Mouse (Mus musculus) ovary, postnatal 10 days (tissue): ENCODE measurements around the gene Kif26a.

ENCODE experiments used
- DNase-seq: peaks from one replicate; pipeline ENCODE4 v3.0.0; 2022; ENCODE audit warnings: low spot score

Kif26a gene

GRCm38 (mm10) chr12:112221290-112221689 lies 75.3 kb downstream of the Kif26a start:
- DNase-seq, result no peak

DNA sequence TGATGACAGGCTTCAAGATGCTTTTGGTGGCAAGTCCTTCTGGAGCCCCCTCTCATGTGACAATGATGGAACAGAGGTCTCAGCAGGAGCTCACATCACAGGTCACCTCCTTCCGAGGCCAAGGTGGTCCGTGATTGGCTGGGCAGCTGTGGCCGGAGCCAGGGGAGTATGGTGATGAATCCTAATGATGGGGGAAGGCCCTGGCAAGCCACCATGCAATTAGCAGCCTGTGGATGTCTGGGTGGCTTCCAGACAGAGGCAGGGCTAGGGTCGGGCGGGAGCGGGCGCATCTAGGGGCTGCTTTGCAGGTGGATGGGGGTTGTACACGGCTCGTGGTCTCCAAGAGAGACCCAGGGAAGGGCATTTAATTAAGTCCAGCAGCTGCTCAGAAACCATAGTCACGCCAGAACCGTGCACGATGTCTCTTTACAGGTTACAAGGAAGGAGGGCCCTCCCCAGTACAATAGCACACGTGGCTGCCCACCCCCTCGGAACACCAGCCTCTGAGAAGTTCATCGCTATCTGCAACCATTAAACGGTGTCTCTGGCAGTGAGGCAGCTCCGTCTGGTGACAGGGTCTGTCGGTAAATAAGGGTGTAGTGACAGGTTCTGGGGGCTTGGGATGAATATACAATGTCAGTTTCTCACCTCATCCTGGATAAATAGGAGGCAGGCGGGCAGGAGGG lies 75.9 kb downstream of the Kif26a start:
- no peak for DNase-seq

GRCm38 (mm10) chr12:112223721-112224337 lies 77.8 kb downstream of the Kif26a start:
- DNase-seq, result no peak

- DNase-seq, result no peak
Observed at GRCm38 (mm10) chr12:112226238-112226637, 80.2 kb downstream of the Kif26a start.

- DNase-seq, result no peak
Observed at GRCm38 (mm10) chr12:112226656-112227055, 80.6 kb downstream of the Kif26a start.

DNA sequence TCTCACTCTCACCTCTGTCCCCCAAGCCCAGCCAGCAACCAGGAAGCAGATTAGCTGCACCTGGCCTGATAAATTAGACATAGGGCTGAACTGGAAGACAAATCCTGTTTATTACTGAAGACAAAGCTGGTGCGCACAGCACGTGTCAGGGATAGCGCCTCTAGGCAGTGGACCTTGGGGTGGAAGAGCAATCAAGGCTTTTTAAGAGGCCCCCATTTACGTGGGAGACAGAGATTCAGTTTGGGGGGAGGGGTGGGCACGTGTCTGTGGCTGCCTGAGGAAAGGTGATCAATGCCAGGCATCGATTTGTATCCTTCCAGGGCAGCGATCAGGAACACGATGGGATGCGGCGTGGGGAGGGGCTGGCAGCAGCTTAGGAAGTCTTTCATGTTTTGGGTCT lies 83.1 kb downstream of the Kif26a start:
- no peak for DNase-seq

DNA sequence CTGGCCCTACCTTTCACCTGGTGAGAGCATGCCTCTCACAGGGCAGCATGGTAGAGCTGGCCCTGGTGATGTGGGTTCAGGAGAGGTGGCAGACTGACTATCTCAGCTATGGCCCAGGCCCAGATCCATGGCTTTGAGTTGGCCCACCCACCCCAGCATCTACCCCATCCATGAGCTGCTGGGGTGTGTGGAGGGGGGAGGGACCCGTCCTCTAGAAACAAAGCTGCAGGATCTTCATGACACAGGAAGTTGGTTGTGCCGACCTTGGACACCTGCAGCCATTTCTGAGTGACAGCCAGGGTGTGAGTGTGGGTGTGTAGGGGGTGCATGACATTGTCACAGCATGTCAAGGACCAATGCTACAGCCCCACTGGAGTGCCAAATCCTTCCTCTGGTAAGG lies 84.2 kb downstream of the Kif26a start:
- no peak for DNase-seq
